Mouse (Mus musculus): ENCODE measurements at regions not wholly inside any gene's neighbourhood (a gene's known extent, or its start where the extent isn't known, plus 50 kb on each side); places are given as distances from the start of the nearest gene placed in this dataset.

DNA sequence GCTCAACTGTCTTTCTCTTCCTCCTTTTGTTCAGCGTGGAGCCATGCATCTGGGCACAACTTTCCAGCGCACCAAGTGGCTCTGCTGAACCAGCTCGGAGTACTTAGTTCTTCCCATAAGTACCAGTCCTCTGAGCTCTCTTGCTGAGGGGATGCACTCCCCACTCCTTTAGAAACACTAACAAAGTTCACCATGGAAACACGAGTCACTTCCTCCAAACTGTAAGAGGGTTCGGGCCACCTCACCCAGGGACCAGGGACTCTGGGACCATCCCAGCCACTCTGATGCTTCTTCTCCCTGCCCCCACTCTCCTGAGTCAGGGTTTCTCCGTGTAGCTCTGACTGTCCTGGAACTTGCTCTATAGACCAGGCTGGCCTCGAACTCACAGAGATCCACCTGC, 107.0 kb upstream of the 1700021F07Rik start:
- H3K9me3 ChIP-seq (ENCODE audit: control insufficient read depth, low read length) = no peaks in the 10 kb centered on the region
- no peaks in the 10 kb centered on the region for H3K27me3 ChIP-seq (ENCODE audit: control insufficient read depth, insufficient read depth, low read length)
- no peaks in the 10 kb centered on the region for H3K4me1 ChIP-seq (replicated peaks; ENCODE audit: control insufficient read depth, insufficient read depth)
- no peak overlapping the region for H3K4me3 ChIP-seq (ENCODE audit: low read depth, low read length)
- H3K36me3 ChIP-seq (ENCODE audit: control insufficient read depth, insufficient read depth, low read length) = no peaks in the 10 kb centered on the region
- no peak overlapping the region for H3K9ac ChIP-seq (ENCODE audit: low read length)
- no peak overlapping the region for H3K4me2 ChIP-seq (replicated peaks; ENCODE audit: low read depth)
- H3K27ac ChIP-seq (replicated peaks) = no peak overlapping the region
- ATAC-seq (ENCODE audit: low FRiP score, low TSS enrichment) = no peak
- TF ChIP-seq EP300 (optimal IDR thresholded peaks at IDR 0.05) (no peak), CTCF (IDR thresholded peaks at IDR 0.05; ENCODE audit: low read depth) (no peak)
- 75% methylated on average over 7 of the region's 7 CpGs for WGBS
- no peak for DNase-seq (ENCODE audit: low spot score)

DNA sequence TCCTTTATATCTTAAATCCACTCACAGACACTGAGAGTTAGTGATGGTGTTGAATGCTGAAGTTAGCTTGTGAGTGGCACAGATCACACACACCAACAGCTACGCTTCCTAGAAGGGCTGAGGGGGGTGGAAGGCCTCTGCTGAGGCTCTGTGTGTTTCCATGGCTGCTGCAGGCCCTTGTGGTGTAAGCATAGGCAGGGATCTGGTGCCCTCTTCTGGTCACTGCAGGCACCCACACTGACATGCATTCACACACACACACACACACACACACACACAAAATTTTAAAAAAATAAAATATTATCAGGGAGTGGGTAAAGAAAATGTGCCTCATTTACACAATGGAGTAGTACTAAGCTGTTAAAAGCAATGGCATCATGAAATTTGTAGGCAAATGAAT, 105.5 kb upstream of the 1700021F07Rik start:
- H3K4me2 ChIP-seq (replicated peaks; ENCODE audit: low read depth) = no peak overlapping the region
- ATAC-seq (ENCODE audit: low FRiP score, low TSS enrichment) = no peak
- WGBS = 100% methylated on average over 1 of the region's 1 CpGs
- no peak overlapping the region for H3K4me3 ChIP-seq (ENCODE audit: low read depth, low read length)
- no peaks in the 10 kb centered on the region for H3K36me3 ChIP-seq (ENCODE audit: control insufficient read depth, insufficient read depth, low read length)
- DNase-seq (ENCODE audit: low spot score) = no peak
- H3K9ac ChIP-seq (ENCODE audit: low read length) = no peak overlapping the region
- H3K27me3 ChIP-seq (ENCODE audit: control insufficient read depth, insufficient read depth, low read length) = no peaks in the 10 kb centered on the region
- H3K4me1 ChIP-seq (replicated peaks; ENCODE audit: control insufficient read depth, insufficient read depth) = no peaks in the 10 kb centered on the region
- no peaks in the 10 kb centered on the region for H3K9me3 ChIP-seq (ENCODE audit: control insufficient read depth, low read length)
- no peak overlapping the region for H3K27ac ChIP-seq (replicated peaks)
- TF ChIP-seq EP300 (optimal IDR thresholded peaks at IDR 0.05) (no peak), CTCF (IDR thresholded peaks at IDR 0.05; ENCODE audit: low read depth) (peak; percentile 63)

DNA sequence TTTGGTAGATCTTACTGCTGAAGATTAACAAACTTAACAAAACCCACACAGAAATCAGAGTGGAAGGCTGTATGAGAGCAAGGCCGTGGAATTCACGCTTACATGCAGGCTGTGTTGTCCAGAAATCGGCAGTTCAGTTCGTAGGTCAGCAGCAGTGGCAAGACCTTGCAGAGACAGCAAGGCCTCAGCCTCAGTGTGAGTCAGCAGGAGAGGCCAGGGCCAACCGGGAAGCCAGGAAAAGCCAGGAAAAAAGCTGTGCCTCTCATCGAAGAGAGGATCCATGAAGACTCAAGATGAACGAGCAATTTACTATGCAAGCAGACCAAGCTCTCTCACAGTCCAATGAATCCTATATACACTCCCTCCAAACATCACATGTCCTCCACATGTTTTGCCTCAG, 103.4 kb upstream of the 1700021F07Rik start:
- Histone ChIP-seq H3K36me3 (ENCODE audit: control insufficient read depth, insufficient read depth, low read length) (no peaks in the 10 kb centered on the region), H3K4me3 (ENCODE audit: low read depth, low read length) (no peak overlapping the region), H3K27ac (replicated peaks) (no peak overlapping the region), H3K4me2 (replicated peaks; ENCODE audit: low read depth) (no peak overlapping the region), H3K4me1 (replicated peaks; ENCODE audit: control insufficient read depth, insufficient read depth) (no peaks in the 10 kb centered on the region), H3K9me3 (ENCODE audit: control insufficient read depth, low read length) (no peaks in the 10 kb centered on the region), H3K27me3 (ENCODE audit: control insufficient read depth, insufficient read depth, low read length) (no peaks in the 10 kb centered on the region), H3K9ac (ENCODE audit: low read length) (no peak overlapping the region)
- DNase-seq (ENCODE audit: low spot score) = no peak
- WGBS = 73% methylated on average over 7 of the region's 7 CpGs
- no peak for TF ChIP-seq EP300 (optimal IDR thresholded peaks at IDR 0.05)
- no peak for ATAC-seq (ENCODE audit: low FRiP score, low TSS enrichment)

DNA sequence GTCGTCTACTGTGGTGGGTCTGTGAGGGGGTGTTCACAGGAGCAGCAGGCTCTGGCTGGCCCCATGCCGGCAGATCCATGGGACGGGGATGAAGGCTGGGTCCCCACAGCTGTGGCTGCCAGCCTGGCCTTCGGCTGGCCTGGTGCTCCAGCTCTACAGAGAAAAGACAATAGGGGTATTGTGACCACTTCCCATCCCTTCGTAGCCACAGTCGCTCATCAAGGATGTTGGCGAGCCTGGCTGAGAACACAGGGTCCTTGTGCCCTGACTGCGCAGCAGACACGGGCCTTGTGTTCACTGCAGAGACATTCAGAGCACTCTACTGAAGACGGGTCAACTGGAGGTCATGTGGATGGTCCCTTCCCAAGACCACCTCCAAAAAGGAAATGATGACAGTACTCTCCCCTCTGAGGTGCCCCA, 102.4 kb upstream of the 1700021F07Rik start:
- TF ChIP-seq EP300 (optimal IDR thresholded peaks at IDR 0.05) (no peak), CTCF (IDR thresholded peaks at IDR 0.05; ENCODE audit: low read depth) (no peak)
- peak; percentile 24 for DNase-seq (ENCODE audit: low spot score)
- Histone ChIP-seq H3K36me3 (ENCODE audit: control insufficient read depth, insufficient read depth, low read length) (no peaks in the 10 kb centered on the region), H3K9ac (ENCODE audit: low read length) (no peak overlapping the region), H3K27me3 (ENCODE audit: control insufficient read depth, insufficient read depth, low read length) (no peaks in the 10 kb centered on the region), H3K9me3 (ENCODE audit: control insufficient read depth, low read length) (no peaks in the 10 kb centered on the region), H3K4me2 (replicated peaks; ENCODE audit: low read depth) (no peak overlapping the region), H3K27ac (replicated peaks) (no peak overlapping the region), H3K4me3 (ENCODE audit: low read depth, low read length) (no peak overlapping the region), H3K4me1 (replicated peaks; ENCODE audit: control insufficient read depth, insufficient read depth) (no peaks in the 10 kb centered on the region)
- 82% methylated on average over 10 of the region's 10 CpGs for WGBS
- peak; percentile 47; the same call in 1 of the 2 replicates for ATAC-seq (ENCODE audit: low FRiP score, low TSS enrichment)

DNA sequence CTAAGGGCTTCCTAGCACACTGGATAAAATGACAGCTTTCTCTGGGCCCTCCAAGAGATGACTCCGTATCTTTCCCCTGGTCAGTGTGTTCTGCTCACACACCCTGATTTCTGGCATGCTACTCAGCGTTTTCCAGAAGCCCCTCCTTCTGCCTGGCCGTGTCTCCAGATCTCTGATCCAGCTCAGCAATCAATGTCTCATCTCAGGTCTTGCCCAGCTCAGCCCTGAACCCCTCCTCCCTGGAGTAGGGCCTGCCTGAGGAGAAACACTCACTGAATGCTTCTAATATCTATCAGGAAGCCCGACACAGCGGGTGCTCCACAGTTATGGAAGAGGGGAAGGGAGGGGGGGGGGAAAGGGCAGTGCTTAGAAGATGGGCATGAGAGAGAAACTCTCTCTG, 101.9 kb upstream of the 1700021F07Rik start:
- 47% methylated on average over 5 of the region's 5 CpGs for WGBS
- no peaks in the 10 kb centered on the region for H3K36me3 ChIP-seq (ENCODE audit: control insufficient read depth, insufficient read depth, low read length)
- H3K4me3 ChIP-seq (ENCODE audit: low read depth, low read length) = no peak overlapping the region
- no peak overlapping the region for H3K27ac ChIP-seq (replicated peaks)
- H3K4me2 ChIP-seq (replicated peaks; ENCODE audit: low read depth) = no peak overlapping the region
- H3K9me3 ChIP-seq (ENCODE audit: control insufficient read depth, low read length) = no peaks in the 10 kb centered on the region
- peak; percentile 45; the same call in 1 of the 2 replicates for ATAC-seq (ENCODE audit: low FRiP score, low TSS enrichment)
- H3K9ac ChIP-seq (ENCODE audit: low read length) = no peak overlapping the region
- H3K27me3 ChIP-seq (ENCODE audit: control insufficient read depth, insufficient read depth, low read length) = no peaks in the 10 kb centered on the region
- no peaks in the 10 kb centered on the region for H3K4me1 ChIP-seq (replicated peaks; ENCODE audit: control insufficient read depth, insufficient read depth)
- DNase-seq (ENCODE audit: low spot score) = no peak
- TF ChIP-seq EP300 (optimal IDR thresholded peaks at IDR 0.05) (no peak), CTCF (IDR thresholded peaks at IDR 0.05; ENCODE audit: low read depth) (no peak)

DNA sequence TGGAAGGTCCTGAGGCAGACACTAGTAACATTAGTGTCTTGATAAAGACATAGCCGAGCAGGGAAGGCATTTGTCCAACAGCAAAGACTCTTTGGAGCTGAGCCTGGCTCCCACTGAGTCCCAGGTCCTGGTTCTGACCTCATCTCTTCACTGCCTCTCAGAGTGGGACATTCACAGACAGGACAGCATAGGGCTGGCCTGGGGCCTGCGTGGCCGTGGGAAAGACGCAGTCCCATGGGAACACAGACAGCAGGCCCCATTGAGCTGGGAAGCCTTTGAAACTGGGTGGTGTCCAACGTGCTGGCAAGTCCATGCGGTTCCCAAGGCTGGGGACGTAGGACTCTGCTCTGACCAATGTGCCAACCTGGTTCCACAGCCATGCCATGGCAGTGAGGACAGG, 97.5 kb upstream of the 1700021F07Rik start:
- no peak for ATAC-seq (ENCODE audit: low FRiP score, low TSS enrichment)
- Histone ChIP-seq H3K27ac (replicated peaks) (no peak overlapping the region), H3K4me2 (replicated peaks; ENCODE audit: low read depth) (no peak overlapping the region), H3K9me3 (ENCODE audit: control insufficient read depth, low read length) (no peaks in the 10 kb centered on the region), H3K4me3 (ENCODE audit: low read depth, low read length) (no peak overlapping the region), H3K9ac (ENCODE audit: low read length) (no peak overlapping the region), H3K4me1 (replicated peaks; ENCODE audit: control insufficient read depth, insufficient read depth) (no peaks in the 10 kb centered on the region), H3K36me3 (ENCODE audit: control insufficient read depth, insufficient read depth, low read length) (no peaks in the 10 kb centered on the region), H3K27me3 (ENCODE audit: control insufficient read depth, insufficient read depth, low read length) (no peaks in the 10 kb centered on the region)
- WGBS = 67% methylated on average over 7 of the region's 7 CpGs
- DNase-seq (ENCODE audit: low spot score) = no peak
- TF ChIP-seq CTCF (IDR thresholded peaks at IDR 0.05; ENCODE audit: low read depth) (no peak), EP300 (optimal IDR thresholded peaks at IDR 0.05) (no peak)

Measured in stomach, postnatal 0 days (tissue).